In the genomic region with DNA sequence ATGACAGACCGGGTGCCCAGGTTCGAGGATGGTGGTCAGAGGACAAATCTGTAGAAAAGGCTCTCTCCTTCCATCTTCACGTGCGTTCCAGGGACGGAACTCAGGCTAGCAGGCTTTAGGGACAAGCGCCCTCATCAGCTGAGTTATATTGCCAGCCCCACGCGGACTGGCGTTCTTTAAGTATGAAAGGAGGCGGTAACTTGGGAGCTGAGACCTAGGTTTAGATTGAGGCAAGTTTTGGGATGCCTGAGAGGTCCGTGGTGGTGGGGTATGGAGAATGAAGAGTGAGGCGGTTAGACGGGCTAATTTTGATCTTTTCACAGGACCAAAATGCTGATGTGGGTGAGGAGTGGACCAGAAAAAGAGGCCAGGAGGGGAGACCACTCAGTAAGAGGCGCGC, we compare ENCODE assay signal across 8 mouse cellular contexts. TPM values are rescaled to one million over a fixed set of nuclear protein-coding genes. Genes with fewer than 3 reads are reported as not detected.
DNase-seq lines count a peak whose midpoint lies in the region; ATAC-seq and TF ChIP-seq lines count a peak whose summit lies in the region.

No protein-coding gene starts in this region.

- peak overlapping the region; percentile 62 for H3K4me2 ChIP-seq in forebrain, embryonic 12.5 days
- peak overlapping the region; percentile 90 for H3K4me2 ChIP-seq in liver, postnatal 0 days (ENCODE audit: low read depth, low read length)

- H3K4me1 ChIP-seq in erythroblast, embryonic 14.5 days (ENCODE audit: control insufficient read depth): peaks cover 26% of the 10 kb centered on the region
- peaks cover 18% of the 10 kb centered on the region for H3K4me1 ChIP-seq in forebrain, embryonic 12.5 days
- H3K4me1 ChIP-seq in liver, postnatal 0 days (ENCODE audit: insufficient read depth): peaks cover 25% of the 10 kb centered on the region

- TF ChIP-seq EP300 in liver, postnatal 0 days (IDR thresholded peaks at IDR 0.05; ENCODE audit: low read depth): no peak

- DNase-seq in 416B (ENCODE audit: low read depth): peak; percentile 49
- no peak for DNase-seq in liver, postnatal 0 days
- DNase-seq in right cerebral cortex, postnatal 10 days (ENCODE audit: low spot score in 2 of 2): no peak
- no peak for DNase-seq in gastrocnemius, adult 18-20 months (ENCODE audit: low spot score)
- DNase-seq in spleen, adult 12 weeks (ENCODE audit: low spot score): no peak

- no peak overlapping the region for H3K27ac ChIP-seq in forebrain, embryonic 12.5 days
- H3K27ac ChIP-seq in liver, postnatal 0 days (ENCODE audit: low read depth): peak overlapping the region; percentile 30; the same call in 1 of the 2 replicates

- H3K4me3 ChIP-seq in erythroblast, embryonic 14.5 days (replicated peaks): peak overlapping the region; percentile 59
- H3K4me3 ChIP-seq in forebrain, embryonic 12.5 days (replicated peaks): peak overlapping the region; percentile 42
- peak overlapping the region; percentile 62 for H3K4me3 ChIP-seq in liver, postnatal 0 days (ENCODE audit: low read depth, low read length)

- no peak for ATAC-seq in erythroblast, adult 5-6 weeks (replicated peaks; ENCODE audit: low FRiP score, poor library complexity, severe bottlenecking)
- ATAC-seq in forebrain, embryonic 12.5 days (ENCODE audit: low FRiP score): no peak
- ATAC-seq in liver, postnatal 0 days: no peak

- H3K36me3 ChIP-seq in erythroblast, embryonic 14.5 days (ENCODE audit: control insufficient read depth): no peaks in the 10 kb centered on the region
- no peaks in the 10 kb centered on the region for H3K36me3 ChIP-seq in forebrain, embryonic 12.5 days (replicated peaks)
- no peaks in the 10 kb centered on the region for H3K36me3 ChIP-seq in liver, postnatal 0 days (replicated peaks; ENCODE audit: insufficient read depth, low read length)

- no peaks in the 10 kb centered on the region for H3K9me3 ChIP-seq in erythroblast, embryonic 14.5 days (ENCODE audit: control insufficient read depth, low read length)
- H3K9me3 ChIP-seq in forebrain, embryonic 12.5 days: no peaks in the 10 kb centered on the region
- no peaks in the 10 kb centered on the region for H3K9me3 ChIP-seq in liver, postnatal 0 days (ENCODE audit: low read length)

- H3K27me3 ChIP-seq in erythroblast, embryonic 14.5 days (ENCODE audit: control insufficient read depth): peaks cover 59% of the 10 kb centered on the region
- H3K27me3 ChIP-seq in forebrain, embryonic 12.5 days: peaks cover 58% of the 10 kb centered on the region
- H3K27me3 ChIP-seq in liver, postnatal 0 days (ENCODE audit: insufficient read depth, low read length): no peaks in the 10 kb centered on the region

- no peak overlapping the region for H3K9ac ChIP-seq in forebrain, embryonic 12.5 days
- peak overlapping the region; percentile 59 for H3K9ac ChIP-seq in liver, postnatal 0 days (replicated peaks)

- TF ChIP-seq CTCF in liver, postnatal 0 days (IDR thresholded peaks at IDR 0.05; ENCODE audit: low read depth): no peak

- WGBS in forebrain, embryonic 12.5 days: 7% methylated on average over 15 of the region's 15 CpGs
- 3% methylated on average over 15 of the region's 15 CpGs for WGBS in liver, postnatal 0 days (ENCODE audit: insufficient replicate concordance)

RNA-seq across cellular contexts. Expression of gene Vav1, which starts 4.2 kb away (rescaled TPM):
- 0.18 and 0.21 TPM in 2 replicates for polyA plus RNA-seq in erythroblast, embryonic 14.5 days (2012)
- total RNA-seq in erythroblast, adult 5-6 weeks (2015; ENCODE audit: low replicate concordance): 22.9 and 30.5 TPM in 2 replicates
- 38.3 and 38.8 TPM in 2 replicates for total RNA-seq in erythroblast, adult 5-6 weeks (2017; ENCODE audit: low replicate concordance)
- 1.2 and 1.4 TPM in 2 replicates for polyA plus RNA-seq in forebrain, embryonic 12.5 days (2016; fragmentation: Nextera tagmentation; extraction: Ambion mirVana)
- 13.1 and 14.1 TPM in 2 replicates for polyA plus RNA-seq in liver, postnatal 0 days (2015; fragmentation: Nextera tagmentation; extraction: Ambion mirVana)
- total RNA-seq in gastrocnemius, adult 18-20 months (2021): under 1 TPM; 0.32 to 0.71 TPM

RNA-seq across cellular contexts. Expression of gene Trip10, which starts 25.4 kb away (rescaled TPM):
- 0.04 and 0.18 TPM in 2 replicates for polyA plus RNA-seq in erythroblast, embryonic 14.5 days (2012)
- total RNA-seq in erythroblast, adult 5-6 weeks (2015; ENCODE audit: low replicate concordance): 0.42 and 3.1 TPM in 2 replicates
- total RNA-seq in erythroblast, adult 5-6 weeks (2017; ENCODE audit: low replicate concordance): 1.8 and 5.5 TPM in 2 replicates
- polyA plus RNA-seq in forebrain, embryonic 12.5 days (2016; fragmentation: Nextera tagmentation; extraction: Ambion mirVana): 26.2 and 27.1 TPM in 2 replicates
- 9.3 TPM in 2 replicates for polyA plus RNA-seq in liver, postnatal 0 days (2015; fragmentation: Nextera tagmentation; extraction: Ambion mirVana)
- 100 to 1,000 TPM; 142 to 174 TPM for total RNA-seq in gastrocnemius, adult 18-20 months (2021)

RNA-seq across cellular contexts. Expression of gene Gpr108, which starts 26.4 kb away (rescaled TPM):
- 1.4 and 1.9 TPM in 2 replicates for polyA plus RNA-seq in erythroblast, embryonic 14.5 days (2012)
- total RNA-seq in erythroblast, adult 5-6 weeks (2015; ENCODE audit: low replicate concordance): 9.2 and 17.5 TPM in 2 replicates
- 5.2 and 6.3 TPM in 2 replicates for total RNA-seq in erythroblast, adult 5-6 weeks (2017; ENCODE audit: low replicate concordance)
- 20.1 and 20.9 TPM in 2 replicates for polyA plus RNA-seq in forebrain, embryonic 12.5 days (2016; fragmentation: Nextera tagmentation; extraction: Ambion mirVana)
- 9.0 and 9.2 TPM in 2 replicates for polyA plus RNA-seq in liver, postnatal 0 days (2015; fragmentation: Nextera tagmentation; extraction: Ambion mirVana)
- 10 to 100 TPM; 22.6 to 25.4 TPM for total RNA-seq in gastrocnemius, adult 18-20 months (2021)

RNA-seq across cellular contexts. Expression of gene C3, which starts 46.8 kb away (rescaled TPM):
- 0.11 and 0.12 TPM in 2 replicates for polyA plus RNA-seq in erythroblast, embryonic 14.5 days (2012)
- total RNA-seq in erythroblast, adult 5-6 weeks (2015; ENCODE audit: low replicate concordance): 214 and 227 TPM in 2 replicates
- 74.9 and 158 TPM in 2 replicates for total RNA-seq in erythroblast, adult 5-6 weeks (2017; ENCODE audit: low replicate concordance)
- polyA plus RNA-seq in forebrain, embryonic 12.5 days (2016; fragmentation: Nextera tagmentation; extraction: Ambion mirVana): 0.04 and 0.14 TPM in 2 replicates
- 1,136 and 1,364 TPM in 2 replicates for polyA plus RNA-seq in liver, postnatal 0 days (2015; fragmentation: Nextera tagmentation; extraction: Ambion mirVana)
- 10 to 100 TPM; 23.2 to 26.2 TPM for total RNA-seq in gastrocnemius, adult 18-20 months (2021)
